Mouse (Mus musculus): ENCODE data around the gene Myod1.

Gene Myod1

GRCm38 (mm10) chr7:46415818-46416425, 39.6 kb downstream of the Myod1 start:
- no peak for DNase-seq (ENCODE audit: low read depth, low spot score)

GRCm38 (mm10) chr7:46417467-46417866, 41.2 kb downstream of the Myod1 start:
- DNase-seq (ENCODE audit: low read depth, low spot score): no peak

GRCm38 (mm10) chr7:46418102-46418622, 41.9 kb downstream of the Myod1 start:
- no peak for DNase-seq (ENCODE audit: low read depth, low spot score)

GRCm38 (mm10) chr7:46421535-46421934, 45.3 kb downstream of the Myod1 start:
- DNase-seq (ENCODE audit: low read depth, low spot score): no peak

GRCm38 (mm10) chr7:46422052-46422763, 45.9 kb downstream of the Myod1 start:
- DNase-seq (ENCODE audit: low read depth, low spot score): no peak

- DNase-seq (ENCODE audit: low read depth, low spot score): peak; percentile 57
Measured at GRCm38 (mm10) chr7:46422764-46423412, 46.6 kb downstream of the Myod1 start.

- no peak for DNase-seq (ENCODE audit: low read depth, low spot score)
Measured at GRCm38 (mm10) chr7:46423951-46424350, 47.7 kb downstream of the Myod1 start.

- DNase-seq (ENCODE audit: low read depth, low spot score): no peak
Measured at GRCm38 (mm10) chr7:46425012-46425411, 48.7 kb downstream of the Myod1 start.
